Mouse (Mus musculus): ENCODE measurements around the gene Rec114. TPM values are rescaled to one million over a fixed set of nuclear protein-coding genes. Genes with fewer than 3 reads are reported as not detected.

The Rec114 gene
- polyA plus RNA-seq, 1 experiment from 2014 or later, result 0.90 TPM

- H3K27me3 ChIP-seq (replicated peaks; ENCODE audit: control insufficient read depth, insufficient read depth, low read length), result no peaks in the 10 kb centered on the region
- no peaks in the 10 kb centered on the region for H3K4me1 ChIP-seq (ENCODE audit: control insufficient read depth, insufficient read depth, low read length)
- no peak overlapping the region for H3K9ac ChIP-seq (ENCODE audit: low read length)
- H3K27ac ChIP-seq (ENCODE audit: low read depth, low read length), result no peak overlapping the region
- ATAC-seq (no peak), DNase-seq (ENCODE audit: low spot score) (no peak)
- no peaks in the 10 kb centered on the region for H3K9me3 ChIP-seq (replicated peaks; ENCODE audit: control insufficient read depth, low read length)
- H3K4me3 ChIP-seq (ENCODE audit: low read depth, low read length), result no peak overlapping the region
- WGBS, result 84% methylated on average over 2 of the region's 2 CpGs
- H3K36me3 ChIP-seq (ENCODE audit: control insufficient read depth, insufficient read depth, low read length), result 0 out of 2 replicates have a peak, but pooled peaks cover 9% of the 10 kb centered on the region
- no peak overlapping the region for H3K4me2 ChIP-seq (ENCODE audit: low read length)
Observed at GRCm38 (mm10) chr9:58656824-58657223, 86.9 kb downstream of the Rec114 start.

GRCm38 (mm10) chr9:58656396-58656795 lies 87.4 kb downstream of the Rec114 start:
- Histone ChIP-seq H3K27ac (ENCODE audit: low read depth, low read length) (no peak overlapping the region), H3K4me2 (ENCODE audit: low read length) (no peak overlapping the region), H3K9me3 (replicated peaks; ENCODE audit: control insufficient read depth, low read length) (no peaks in the 10 kb centered on the region), H3K27me3 (replicated peaks; ENCODE audit: control insufficient read depth, insufficient read depth, low read length) (no peaks in the 10 kb centered on the region), H3K36me3 (ENCODE audit: control insufficient read depth, insufficient read depth, low read length) (0 out of 2 replicates have a peak, but pooled peaks cover 9% of the 10 kb centered on the region), H3K4me3 (ENCODE audit: low read depth, low read length) (no peak overlapping the region), H3K9ac (ENCODE audit: low read length) (no peak overlapping the region), H3K4me1 (ENCODE audit: control insufficient read depth, insufficient read depth, low read length) (no peaks in the 10 kb centered on the region)
- ATAC-seq (no peak), DNase-seq (ENCODE audit: low spot score) (no peak)
- WGBS, result 51% methylated on average over 2 of the region's 2 CpGs

DNA sequence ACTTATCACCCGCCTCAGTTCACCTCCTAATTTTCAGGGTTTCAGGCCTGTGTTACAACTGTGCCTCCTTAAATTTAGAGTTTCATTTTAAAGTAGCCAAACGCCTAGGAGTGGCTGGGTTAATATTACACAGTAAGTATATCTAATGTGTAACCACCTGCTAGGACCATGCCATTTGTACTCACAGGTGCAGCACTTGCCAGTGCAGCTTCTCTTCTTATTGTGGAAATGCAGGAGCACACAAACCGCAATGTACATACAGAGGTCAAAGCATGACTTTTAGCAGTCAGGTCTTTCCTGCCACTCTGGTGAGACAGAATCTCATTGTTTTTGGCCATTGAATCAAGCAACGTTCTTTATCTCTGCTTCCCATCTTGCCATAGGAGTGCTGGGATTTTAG lies 89.3 kb downstream of the Rec114 start:
- Histone ChIP-seq H3K4me3 (ENCODE audit: low read depth, low read length) (no peak overlapping the region), H3K4me1 (ENCODE audit: control insufficient read depth, insufficient read depth, low read length) (no peaks in the 10 kb centered on the region), H3K9me3 (replicated peaks; ENCODE audit: control insufficient read depth, low read length) (no peaks in the 10 kb centered on the region), H3K27me3 (replicated peaks; ENCODE audit: control insufficient read depth, insufficient read depth, low read length) (no peaks in the 10 kb centered on the region), H3K36me3 (ENCODE audit: control insufficient read depth, insufficient read depth, low read length) (0 out of 2 replicates have a peak, but pooled peaks cover 9% of the 10 kb centered on the region), H3K9ac (ENCODE audit: low read length) (no peak overlapping the region), H3K4me2 (ENCODE audit: low read length) (no peak overlapping the region), H3K27ac (ENCODE audit: low read depth, low read length) (no peak overlapping the region)
- ATAC-seq (no peak), DNase-seq (ENCODE audit: low spot score) (no peak)
- WGBS, result 79% methylated on average over 4 of the region's 4 CpGs

- Histone ChIP-seq H3K4me2 (ENCODE audit: low read length) (no peak overlapping the region), H3K9ac (ENCODE audit: low read length) (no peak overlapping the region), H3K27ac (ENCODE audit: low read depth, low read length) (no peak overlapping the region), H3K4me1 (ENCODE audit: control insufficient read depth, insufficient read depth, low read length) (no peaks in the 10 kb centered on the region), H3K9me3 (replicated peaks; ENCODE audit: control insufficient read depth, low read length) (no peaks in the 10 kb centered on the region), H3K27me3 (replicated peaks; ENCODE audit: control insufficient read depth, insufficient read depth, low read length) (no peaks in the 10 kb centered on the region), H3K36me3 (ENCODE audit: control insufficient read depth, insufficient read depth, low read length) (0 out of 2 replicates have a peak, but pooled peaks cover 3% of the 10 kb centered on the region), H3K4me3 (ENCODE audit: low read depth, low read length) (no peak overlapping the region)
- no peak for ATAC-seq
- peak; percentile 88 for DNase-seq (ENCODE audit: low spot score)
- WGBS, result 57% methylated on average over 4 of the region's 4 CpGs
Observed at GRCm38 (mm10) chr9:58651993-58652392, 91.8 kb downstream of the Rec114 start.

GRCm38 (mm10) chr9:58649265-58649626 lies 94.5 kb downstream of the Rec114 start:
- Histone ChIP-seq H3K4me3 (ENCODE audit: low read depth, low read length) (no peak overlapping the region), H3K27me3 (replicated peaks; ENCODE audit: control insufficient read depth, insufficient read depth, low read length) (no peaks in the 10 kb centered on the region), H3K36me3 (ENCODE audit: control insufficient read depth, insufficient read depth, low read length) (peaks cover 4% of the 10 kb centered on the region), H3K9ac (ENCODE audit: low read length) (no peak overlapping the region), H3K27ac (ENCODE audit: low read depth, low read length) (no peak overlapping the region), H3K4me1 (ENCODE audit: control insufficient read depth, insufficient read depth, low read length) (no peaks in the 10 kb centered on the region), H3K9me3 (replicated peaks; ENCODE audit: control insufficient read depth, low read length) (no peaks in the 10 kb centered on the region), H3K4me2 (ENCODE audit: low read length) (no peak overlapping the region)
- no peak for ATAC-seq
- DNase-seq (ENCODE audit: low spot score), result no peak
- 69% methylated on average over 4 of the region's 4 CpGs for WGBS

GRCm38 (mm10) chr9:58648406-58649264 lies 95.1 kb downstream of the Rec114 start:
- no peak for DNase-seq (ENCODE audit: low spot score)
- no peak for ATAC-seq
- H3K9ac ChIP-seq (ENCODE audit: low read length), result no peak overlapping the region
- no peaks in the 10 kb centered on the region for H3K4me1 ChIP-seq (ENCODE audit: control insufficient read depth, insufficient read depth, low read length)
- no peak overlapping the region for H3K4me3 ChIP-seq (ENCODE audit: low read depth, low read length)
- WGBS, result 57% methylated on average over 6 of the region's 6 CpGs
- H3K36me3 ChIP-seq (ENCODE audit: control insufficient read depth, insufficient read depth, low read length), result peaks cover 10% of the 10 kb centered on the region
- H3K27me3 ChIP-seq (replicated peaks; ENCODE audit: control insufficient read depth, insufficient read depth, low read length), result no peaks in the 10 kb centered on the region
- H3K27ac ChIP-seq (ENCODE audit: low read depth, low read length), result no peak overlapping the region
- no peaks in the 10 kb centered on the region for H3K9me3 ChIP-seq (replicated peaks; ENCODE audit: control insufficient read depth, low read length)
- no peak overlapping the region for H3K4me2 ChIP-seq (ENCODE audit: low read length)

DNA sequence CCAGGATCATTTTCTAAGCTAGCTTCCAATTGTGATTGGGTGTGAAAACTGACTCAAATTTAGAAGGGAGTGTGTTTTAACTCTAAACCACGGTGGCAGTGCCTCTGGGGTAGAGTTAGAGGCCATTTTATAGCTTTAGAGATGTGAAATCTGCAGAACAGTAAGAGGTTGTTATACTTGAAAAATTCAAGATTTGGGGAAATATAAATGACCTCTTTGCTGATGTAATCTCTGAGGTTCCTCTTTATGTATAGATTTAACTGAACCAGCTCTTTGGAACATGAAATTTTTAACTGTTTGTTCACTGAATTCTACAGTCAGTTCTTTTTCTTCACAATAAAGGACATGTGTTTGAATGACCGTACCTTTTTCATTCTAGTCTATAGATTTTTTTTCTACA lies 113.3 kb downstream of the Rec114 start:
- ATAC-seq (no peak), DNase-seq (ENCODE audit: low spot score) (no peak)
- no peak overlapping the region for H3K27ac ChIP-seq (ENCODE audit: low read depth, low read length)
- H3K4me1 ChIP-seq (ENCODE audit: control insufficient read depth, insufficient read depth, low read length), result no peaks in the 10 kb centered on the region
- no peaks in the 10 kb centered on the region for H3K27me3 ChIP-seq (replicated peaks; ENCODE audit: control insufficient read depth, insufficient read depth, low read length)
- no peak overlapping the region for H3K9ac ChIP-seq (ENCODE audit: low read length)
- 85% methylated on average over 2 of the region's 2 CpGs for WGBS
- no peaks in the 10 kb centered on the region for H3K9me3 ChIP-seq (replicated peaks; ENCODE audit: control insufficient read depth, low read length)
- H3K4me3 ChIP-seq (ENCODE audit: low read depth, low read length), result no peak overlapping the region
- H3K36me3 ChIP-seq (ENCODE audit: control insufficient read depth, insufficient read depth, low read length), result peaks cover 28% of the 10 kb centered on the region
- no peak overlapping the region for H3K4me2 ChIP-seq (ENCODE audit: low read length)

DNA sequence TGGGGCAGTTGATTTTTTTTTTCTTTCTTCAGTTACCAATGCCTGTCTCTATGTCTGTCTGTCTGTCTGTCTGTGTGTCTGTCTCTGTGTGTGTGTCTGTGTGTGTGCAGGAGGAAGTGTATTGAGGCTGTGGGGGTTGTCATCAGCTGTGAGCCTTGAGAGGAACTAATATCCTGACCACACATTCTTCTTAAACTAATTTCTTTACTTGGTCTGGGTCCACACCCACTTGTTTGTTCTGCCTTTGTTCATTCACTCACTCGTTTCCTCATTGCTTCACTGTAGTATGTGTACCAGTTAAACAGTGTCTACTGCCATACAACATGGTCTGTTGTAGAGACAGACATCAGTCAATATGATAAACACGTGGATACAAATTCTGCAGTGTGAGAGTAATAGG lies 116.6 kb downstream of the Rec114 start:
- H3K9ac ChIP-seq (ENCODE audit: low read length), result no peak overlapping the region
- DNase-seq (ENCODE audit: low spot score) (no peak), ATAC-seq (no peak)
- no peak overlapping the region for H3K4me2 ChIP-seq (ENCODE audit: low read length)
- H3K27ac ChIP-seq (ENCODE audit: low read depth, low read length), result no peak overlapping the region
- no peak overlapping the region for H3K4me3 ChIP-seq (ENCODE audit: low read depth, low read length)
- no peaks in the 10 kb centered on the region for H3K27me3 ChIP-seq (replicated peaks; ENCODE audit: control insufficient read depth, insufficient read depth, low read length)
- 71% methylated on average over 2 of the region's 2 CpGs for WGBS
- peaks cover 29% of the 10 kb centered on the region for H3K36me3 ChIP-seq (ENCODE audit: control insufficient read depth, insufficient read depth, low read length)
- no peaks in the 10 kb centered on the region for H3K9me3 ChIP-seq (replicated peaks; ENCODE audit: control insufficient read depth, low read length)
- no peaks in the 10 kb centered on the region for H3K4me1 ChIP-seq (ENCODE audit: control insufficient read depth, insufficient read depth, low read length)

DNA sequence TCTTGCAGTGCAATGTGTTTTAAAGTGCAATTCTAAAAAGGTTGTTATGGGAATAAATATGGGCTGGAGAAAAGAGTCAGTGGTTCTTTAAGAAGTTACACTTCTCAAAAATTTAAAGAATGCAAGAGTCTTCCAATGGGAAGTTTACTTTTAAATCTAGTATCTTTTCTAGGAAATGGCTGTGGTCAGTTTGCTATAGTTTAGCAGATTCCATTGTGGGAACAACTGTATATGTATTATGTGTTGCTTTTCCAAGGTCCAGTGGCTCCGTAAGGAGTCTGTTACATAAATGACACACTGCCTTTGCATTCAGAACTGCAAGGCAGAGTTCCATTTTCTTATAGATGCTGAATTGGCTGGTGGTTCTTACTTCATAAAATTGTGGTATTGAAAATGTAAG lies 120.8 kb downstream of the Rec114 start:
- H3K27ac ChIP-seq (ENCODE audit: low read depth, low read length), result no peak overlapping the region
- DNase-seq (ENCODE audit: low spot score) (no peak), ATAC-seq (no peak)
- H3K9ac ChIP-seq (ENCODE audit: low read length), result no peak overlapping the region
- peaks cover 10% of the 10 kb centered on the region; the same call in 1 of the 2 replicates for H3K36me3 ChIP-seq (ENCODE audit: control insufficient read depth, insufficient read depth, low read length)
- H3K4me2 ChIP-seq (ENCODE audit: low read length), result no peak overlapping the region
- WGBS, result 83% methylated on average over 1 of the region's 1 CpGs
- H3K27me3 ChIP-seq (replicated peaks; ENCODE audit: control insufficient read depth, insufficient read depth, low read length), result no peaks in the 10 kb centered on the region
- H3K9me3 ChIP-seq (replicated peaks; ENCODE audit: control insufficient read depth, low read length), result no peaks in the 10 kb centered on the region
- H3K4me3 ChIP-seq (ENCODE audit: low read depth, low read length), result no peak overlapping the region
- H3K4me1 ChIP-seq (ENCODE audit: control insufficient read depth, insufficient read depth, low read length), result no peaks in the 10 kb centered on the region

Measured in forebrain, embryonic 14.5 days (tissue).